ENCODE assay signal across 8 mouse cellular contexts in the genomic region with DNA sequence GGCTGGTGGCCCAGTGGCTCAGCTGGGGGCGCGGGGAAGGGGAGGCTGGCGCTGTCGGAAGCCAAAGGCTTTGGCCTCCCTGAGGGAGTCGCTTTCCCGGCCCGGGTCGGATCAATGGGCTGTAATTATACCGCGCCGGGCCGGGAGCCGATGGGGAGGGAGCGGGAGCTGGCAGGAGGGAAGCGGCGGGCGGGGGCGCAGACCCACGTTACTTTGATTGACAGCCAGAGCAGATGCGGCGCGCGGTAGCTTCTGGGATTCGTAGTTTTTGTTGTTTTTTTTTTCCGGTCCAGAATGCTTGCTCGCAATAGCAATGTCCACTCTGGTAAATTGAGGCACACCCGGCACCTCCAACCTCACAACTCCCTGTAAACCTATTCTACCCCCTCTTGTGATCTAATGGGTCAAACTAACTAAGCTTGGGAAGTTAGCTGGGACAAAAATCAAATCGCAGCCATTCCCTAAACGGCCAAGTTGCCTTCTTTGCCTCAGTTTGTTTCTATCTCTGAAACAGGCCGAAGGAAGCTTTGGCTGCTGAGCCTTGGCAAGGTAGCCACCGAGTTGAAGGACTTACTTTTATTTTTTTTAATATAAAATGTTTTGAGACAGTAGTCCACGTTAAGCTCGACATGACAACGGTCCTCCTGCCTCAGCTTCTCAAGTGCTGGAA. TPM values are rescaled to one million over a fixed set of nuclear protein-coding genes. Genes with fewer than 3 reads are reported as not detected.
A peak's percentile ranks its signal among the peaks of the same experiment; 100 is the strongest.
DNase-seq lines count a peak whose midpoint lies in the region; ATAC-seq and TF ChIP-seq lines count a peak whose summit lies in the region.

No protein-coding gene starts in this region.

- TF ChIP-seq EP300 in CH12.LX (IDR thresholded peaks at IDR 0.05; ENCODE audit: low read length), result no peak

- TF ChIP-seq RAD21 in CH12.LX (IDR thresholded peaks at IDR 0.05; ENCODE audit: low read depth, low read length), result no peak

- WGBS in forebrain, embryonic 11.5 days, result 0% methylated on average over 32 of the region's 34 CpGs
- WGBS in heart, embryonic 16.5 days, result under 1% methylated on average over 33 of the region's 34 CpGs
- under 1% methylated on average over 34 of the region's 34 CpGs for WGBS in liver, embryonic 13.5 days (ENCODE audit: insufficient replicate concordance)
- under 1% methylated on average over 34 of the region's 34 CpGs for WGBS in stomach, embryonic 14.5 days

- peak overlapping the region; percentile 49 for H3K9ac ChIP-seq in CH12.LX (ENCODE audit: insufficient read depth, low read depth)
- no peak overlapping the region; the same call in 1 of the 2 replicates for H3K9ac ChIP-seq in forebrain, embryonic 11.5 days (ENCODE audit: low read length)
- peak overlapping the region; percentile 77 for H3K9ac ChIP-seq in heart, embryonic 16.5 days (ENCODE audit: low read length)
- H3K9ac ChIP-seq in liver, embryonic 13.5 days, result peak overlapping the region; percentile 72
- no peak overlapping the region for H3K9ac ChIP-seq in stomach, embryonic 14.5 days (replicated peaks; ENCODE audit: low read depth, low read length)

- dilution Hi-C loops in CH12.LX (cut with MboI; ENCODE audit: extremely low pct_ligation_motif_present, extremely low pct_unique_long_range_greater_than_20kb, low sequenced_read_pairs), result no loop called here

- H3K4me1 ChIP-seq in CH12.LX (ENCODE audit: control insufficient read depth in 1 of 2, insufficient read depth in 2 of 2), result peaks cover 2 to 9% of the 10 kb centered on the region in 2 experiments; a peak in 2 of 4 replicates
- H3K4me1 ChIP-seq in forebrain, embryonic 11.5 days (replicated peaks; ENCODE audit: control insufficient read depth, insufficient read depth, low read length), result peaks cover 47% of the 10 kb centered on the region
- H3K4me1 ChIP-seq in heart, embryonic 16.5 days (ENCODE audit: control insufficient read depth, insufficient read depth, low read length), result peaks cover 41% of the 10 kb centered on the region
- H3K4me1 ChIP-seq in liver, embryonic 13.5 days (replicated peaks), result peaks cover 83% of the 10 kb centered on the region
- H3K4me1 ChIP-seq in stomach, embryonic 14.5 days (ENCODE audit: control insufficient read depth, insufficient read depth, low read length), result peaks cover 49% of the 10 kb centered on the region

- peaks cover 0 to 3% of the 10 kb centered on the region in 2 experiments for H3K36me3 ChIP-seq in CH12.LX (replicated peaks in 1 of 2; ENCODE audit: control insufficient read depth in 1 of 2, insufficient read depth in 1 of 2, low read length in 1 of 2)
- H3K36me3 ChIP-seq in forebrain, embryonic 11.5 days (ENCODE audit: control insufficient read depth, insufficient read depth, low read length), result no peaks in the 10 kb centered on the region
- peaks cover 5% of the 10 kb centered on the region; the same call in 1 of the 2 replicates for H3K36me3 ChIP-seq in heart, embryonic 16.5 days (ENCODE audit: control insufficient read depth, insufficient read depth)
- H3K36me3 ChIP-seq in liver, embryonic 13.5 days, result peaks cover 7% of the 10 kb centered on the region
- peaks cover 10% of the 10 kb centered on the region; the same call in 1 of the 2 replicates for H3K36me3 ChIP-seq in stomach, embryonic 14.5 days (ENCODE audit: control insufficient read depth, insufficient read depth, low read length)

- no peak overlapping the region for H3K27ac ChIP-seq in CH12.LX (ENCODE audit: insufficient read depth, low read depth)
- H3K27ac ChIP-seq in forebrain, embryonic 11.5 days (ENCODE audit: low read depth, low read length), result peak overlapping the region; percentile 65
- H3K27ac ChIP-seq in heart, embryonic 16.5 days (ENCODE audit: low read length), result peak overlapping the region; percentile 96
- peak overlapping the region; percentile 76 for H3K27ac ChIP-seq in liver, embryonic 13.5 days
- peak overlapping the region; percentile 86 for H3K27ac ChIP-seq in stomach, embryonic 14.5 days (ENCODE audit: low read length)

- TF ChIP-seq POLR2A in CH12.LX (IDR thresholded peaks at IDR 0.05; ENCODE audit: low read depth, low read length), result no peak

- peak overlapping the region; percentile 42 to 61 (median 57) for H3K4me3 ChIP-seq in CH12.LX (replicated peaks in 1 of 3; ENCODE audit: low read depth in 2 of 3, low read length in 2 of 3, poor library complexity in 1 of 3)
- peak overlapping the region; percentile 30 for H3K4me3 ChIP-seq in forebrain, embryonic 11.5 days (ENCODE audit: low read depth, low read length)
- H3K4me3 ChIP-seq in heart, embryonic 16.5 days (ENCODE audit: low read length), result peak overlapping the region; percentile 62
- peak overlapping the region; percentile 66 for H3K4me3 ChIP-seq in liver, embryonic 13.5 days (replicated peaks)
- peak overlapping the region; percentile 30 for H3K4me3 ChIP-seq in stomach, embryonic 14.5 days (ENCODE audit: low read depth, low read length)

- peaks cover 97% of the 10 kb centered on the region for H3K27me3 ChIP-seq in CH12.LX (replicated peaks)
- peaks cover 70% of the 10 kb centered on the region for H3K27me3 ChIP-seq in forebrain, embryonic 11.5 days (ENCODE audit: control insufficient read depth, insufficient read depth, low read length)
- H3K27me3 ChIP-seq in heart, embryonic 16.5 days (ENCODE audit: control insufficient read depth, insufficient read depth, low read length), result no peaks in the 10 kb centered on the region
- H3K27me3 ChIP-seq in liver, embryonic 13.5 days, result peaks cover 46% of the 10 kb centered on the region
- H3K27me3 ChIP-seq in stomach, embryonic 14.5 days (ENCODE audit: control insufficient read depth, insufficient read depth, low read length), result no peaks in the 10 kb centered on the region

- ATAC-seq in forebrain, embryonic 11.5 days (replicated peaks; ENCODE audit: low FRiP score), result peak; percentile 78
- ATAC-seq in heart, embryonic 16.5 days (replicated peaks; ENCODE audit: extremely low read depth, insufficient read depth, low FRiP score), result peak; percentile 50
- ATAC-seq in liver, embryonic 13.5 days (ENCODE audit: low read depth), result peak; percentile 19
- peak; percentile 56 for ATAC-seq in stomach, embryonic 14.5 days (ENCODE audit: insufficient number of reproducible peaks, insufficient read depth, low FRiP score, low read depth)

- no peaks in the 10 kb centered on the region for H3K79me2 ChIP-seq in CH12.LX (replicated peaks; ENCODE audit: control insufficient read depth, extremely low read depth, insufficient read depth, poor library complexity, severe bottlenecking)

- no peak for TF ChIP-seq CTCF in CH12.LX (conservative IDR thresholded peaks at IDR 0.05 in 1 of 2, IDR thresholded peaks at IDR 0.05 in 1 of 2; ENCODE audit: low read depth in 2 of 2, low read length in 2 of 2)

- in situ Hi-C loops in CH12.LX (cut with MboI; ENCODE audit: low pct_ligation_motif_present, low pct_unique_long_range_greater_than_20kb, low sequenced_read_pairs), result no loop called here

- peak; percentile 72 for DNase-seq in CH12.LX (ENCODE audit: extremely low read depth)
- peak; percentile 71 for DNase-seq in c-Kit-positive CD71-positive TER-119-negative erythroid progenitor cells, embryonic 14.5 days (ENCODE audit: low read depth)
- peak; percentile 99 for DNase-seq in forebrain, embryonic 11.5 days (ENCODE audit: low spot score)
- peak; percentile 99 for DNase-seq in kidney, postnatal 25 days
- DNase-seq in liver, embryonic 13.5 days, result peak; percentile 83
- peak; percentile 26 to 69 for DNase-seq in natural killer cell, adult 2 months (ENCODE audit: low spot score in 2 of 2)

- H3K9me3 ChIP-seq in CH12.LX (replicated peaks; ENCODE audit: low read length), result peaks cover 7% of the 10 kb centered on the region
- no peaks in the 10 kb centered on the region for H3K9me3 ChIP-seq in forebrain, embryonic 11.5 days (ENCODE audit: control insufficient read depth, low read length)
- H3K9me3 ChIP-seq in heart, embryonic 16.5 days (replicated peaks; ENCODE audit: control insufficient read depth, low read length), result no peaks in the 10 kb centered on the region
- no peaks in the 10 kb centered on the region for H3K9me3 ChIP-seq in liver, embryonic 13.5 days (replicated peaks)
- H3K9me3 ChIP-seq in stomach, embryonic 14.5 days (ENCODE audit: control insufficient read depth, low read depth, low read length), result no peaks in the 10 kb centered on the region

- peak overlapping the region; percentile 94 for H3K4me2 ChIP-seq in CH12.LX (ENCODE audit: insufficient read depth, low read depth, poor library complexity, severe bottlenecking)
- peak overlapping the region; percentile 69 for H3K4me2 ChIP-seq in forebrain, embryonic 11.5 days (ENCODE audit: low read depth, low read length, severe bottlenecking)
- H3K4me2 ChIP-seq in heart, embryonic 16.5 days (ENCODE audit: low read depth, low read length), result peak overlapping the region; percentile 96
- H3K4me2 ChIP-seq in liver, embryonic 13.5 days, result peak overlapping the region; percentile 78
- peak overlapping the region; percentile 70 for H3K4me2 ChIP-seq in stomach, embryonic 14.5 days (replicated peaks; ENCODE audit: low read depth, low read length)

RNA-seq across cellular contexts. Expression of gene Tle2, which starts 3.4 kb away (rescaled TPM):
- total RNA-seq in CH12.LX (2012; rRNA removed) (0.30 TPM in 1 of 2 replicates, not detected in the other), CH12.LX (2014; rRNA removed) (not detected in 2 replicates)
- 0.29 TPM in 1 of 2 replicates, not detected in the other for polyA plus RNA-seq in CH12.LX (2012; ENCODE audit: insufficient read length, low read depth)
- 7.2 and 8.1 TPM in 2 replicates for polyA plus RNA-seq in forebrain, embryonic 11.5 days (2014; fragmentation: Nextera tagmentation; extraction: Ambion mirVana)
- polyA plus RNA-seq in heart, embryonic 16.5 days (2015; fragmentation: Nextera tagmentation; extraction: Ambion mirVana), result 19.5 and 24.5 TPM in 2 replicates
- 2.3 and 2.7 TPM in 2 replicates for polyA plus RNA-seq in liver, embryonic 13.5 days (2015; fragmentation: Nextera tagmentation; extraction: Ambion mirVana)
- polyA plus RNA-seq in stomach, embryonic 14.5 days (2014; fragmentation: Nextera tagmentation; extraction: Ambion mirVana), result 17.7 and 19.1 TPM in 2 replicates

RNA-seq across cellular contexts. Expression of gene Aes, which starts 11.7 kb away (rescaled TPM):
- total RNA-seq in CH12.LX (2012; rRNA removed) (93.5 and 114 TPM in 2 replicates), CH12.LX (2014; rRNA removed) (7.3 and 11.5 TPM in 2 replicates)
- 23.4 and 25.1 TPM in 2 replicates for polyA plus RNA-seq in CH12.LX (2012; ENCODE audit: insufficient read length, low read depth)
- 324 and 355 TPM in 2 replicates for polyA plus RNA-seq in forebrain, embryonic 11.5 days (2014; fragmentation: Nextera tagmentation; extraction: Ambion mirVana)
- 529 and 769 TPM in 2 replicates for polyA plus RNA-seq in heart, embryonic 16.5 days (2015; fragmentation: Nextera tagmentation; extraction: Ambion mirVana)
- 201 and 215 TPM in 2 replicates for polyA plus RNA-seq in liver, embryonic 13.5 days (2015; fragmentation: Nextera tagmentation; extraction: Ambion mirVana)
- polyA plus RNA-seq in stomach, embryonic 14.5 days (2014; fragmentation: Nextera tagmentation; extraction: Ambion mirVana), result 363 and 388 TPM in 2 replicates

RNA-seq across cellular contexts. Expression of gene Gna11, which starts 26.0 kb away (rescaled TPM):
- total RNA-seq in CH12.LX (2012; rRNA removed), result 7.2 and 9.0 TPM in 2 replicates
- 4.1 and 4.3 TPM in 2 replicates for total RNA-seq in CH12.LX (2014; rRNA removed)
- polyA plus RNA-seq in CH12.LX (2012; ENCODE audit: insufficient read length, low read depth), result 6.9 and 8.7 TPM in 2 replicates
- 77.1 and 84.5 TPM in 2 replicates for polyA plus RNA-seq in forebrain, embryonic 11.5 days (2014; fragmentation: Nextera tagmentation; extraction: Ambion mirVana)
- 57.4 and 59.7 TPM in 2 replicates for polyA plus RNA-seq in heart, embryonic 16.5 days (2015; fragmentation: Nextera tagmentation; extraction: Ambion mirVana)
- 20.0 and 21.4 TPM in 2 replicates for polyA plus RNA-seq in liver, embryonic 13.5 days (2015; fragmentation: Nextera tagmentation; extraction: Ambion mirVana)
- 86.2 and 89.3 TPM in 2 replicates for polyA plus RNA-seq in stomach, embryonic 14.5 days (2014; fragmentation: Nextera tagmentation; extraction: Ambion mirVana)

RNA-seq across cellular contexts. Expression of gene Tle6, which starts 29.9 kb away (rescaled TPM):
- total RNA-seq in CH12.LX (2012; rRNA removed), result 1.2 and 1.3 TPM in 2 replicates
- total RNA-seq in CH12.LX (2014; rRNA removed), result 0.30 and 1.2 TPM in 2 replicates
- polyA plus RNA-seq in CH12.LX (2012; ENCODE audit: insufficient read length, low read depth), result 0.39 and 0.63 TPM in 2 replicates
- 3.9 and 7.7 TPM in 2 replicates for polyA plus RNA-seq in forebrain, embryonic 11.5 days (2014; fragmentation: Nextera tagmentation; extraction: Ambion mirVana)
- 29.6 and 31.0 TPM in 2 replicates for polyA plus RNA-seq in heart, embryonic 16.5 days (2015; fragmentation: Nextera tagmentation; extraction: Ambion mirVana)
- 7.3 and 7.6 TPM in 2 replicates for polyA plus RNA-seq in liver, embryonic 13.5 days (2015; fragmentation: Nextera tagmentation; extraction: Ambion mirVana)
- 14.3 and 18.2 TPM in 2 replicates for polyA plus RNA-seq in stomach, embryonic 14.5 days (2014; fragmentation: Nextera tagmentation; extraction: Ambion mirVana)

RNA-seq across cellular contexts. Expression of gene BC025920, which starts 35.1 kb away (rescaled TPM):
- total RNA-seq in CH12.LX (2012; rRNA removed), result 1.5 and 2.3 TPM in 2 replicates
- 1.4 and 1.7 TPM in 2 replicates for total RNA-seq in CH12.LX (2014; rRNA removed)
- polyA plus RNA-seq in CH12.LX (2012; ENCODE audit: insufficient read length, low read depth), result 1.6 and 2.3 TPM in 2 replicates
- polyA plus RNA-seq in forebrain, embryonic 11.5 days (2014; fragmentation: Nextera tagmentation; extraction: Ambion mirVana), result 1.6 and 2.1 TPM in 2 replicates
- 1.2 TPM in 2 replicates for polyA plus RNA-seq in heart, embryonic 16.5 days (2015; fragmentation: Nextera tagmentation; extraction: Ambion mirVana)
- 0.50 and 0.56 TPM in 2 replicates for polyA plus RNA-seq in liver, embryonic 13.5 days (2015; fragmentation: Nextera tagmentation; extraction: Ambion mirVana)
- 0.57 and 0.69 TPM in 2 replicates for polyA plus RNA-seq in stomach, embryonic 14.5 days (2014; fragmentation: Nextera tagmentation; extraction: Ambion mirVana)

Comparison
In these comparisons a context has a peak if more than half of its experiments do, and no peak if none do; other contexts are left out.
1. DNase-seq: peak in every context shown above with its lines; median percentile 99 in forebrain, embryonic 11.5 days; 99 in kidney, postnatal 25 days; 83 in liver, embryonic 13.5 days; 72 in CH12.LX; 71 in c-Kit-positive CD71-positive TER-119-negative erythroid progenitor cells, embryonic 14.5 days; 48 in natural killer cell, adult 2 months.
2. H3K9ac ChIP-seq: peak in CH12.LX (single experiment), heart, embryonic 16.5 days (single experiment) and liver, embryonic 13.5 days (single experiment); none in forebrain, embryonic 11.5 days (single experiment) and stomach, embryonic 14.5 days (single experiment).
3. ATAC-seq: peak in every context shown above with its lines; median percentile 78 in forebrain, embryonic 11.5 days; 56 in stomach, embryonic 14.5 days; 50 in heart, embryonic 16.5 days; 19 in liver, embryonic 13.5 days.
4. Peak in every context shown above with its lines, with median percentiles within 50 percentile points of each other: H3K4me2 ChIP-seq and H3K4me3 ChIP-seq.